Mouse (Mus musculus): ENCODE results near the gene Lce6a. TPM values are rescaled to one million over a fixed set of nuclear protein-coding genes. Genes with fewer than 3 reads are reported as not detected.
A peak's percentile ranks its signal among the peaks of the same experiment; 100 is the strongest.

Lce6a gene
- total RNA-seq (2021): not detected
- long read RNA-seq, experiment 1: 0 reads
- long read RNA-seq, experiment 2: 0 reads

DNA sequence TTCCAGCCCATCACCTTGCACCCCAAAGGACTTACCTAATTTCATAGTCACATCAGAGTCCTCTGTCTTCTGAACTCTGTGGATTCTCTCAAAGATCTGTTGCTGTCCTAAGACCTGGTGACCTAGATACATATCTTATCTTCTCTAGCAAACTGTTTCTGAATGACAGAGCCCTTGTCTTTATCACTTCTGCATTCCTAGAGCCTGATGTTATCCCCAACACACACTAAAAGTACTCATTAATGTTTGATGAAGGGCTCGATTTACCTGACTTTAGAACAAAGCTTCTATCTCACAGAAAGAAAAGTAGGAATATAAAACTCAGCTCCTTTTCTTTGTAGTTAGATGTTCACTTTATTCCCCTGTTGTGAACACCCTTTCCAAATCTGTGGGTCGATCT is at the start of gene Lce6a:
Lce6a (minus strand) TSS at position 101 of the 400 bp plus-strand sequence.
- intact Hi-C loops (cut with DNase I): no loop called here
- no peak for TF ChIP-seq CTCF (IDR thresholded peaks at IDR 0.05)
- Histone ChIP-seq H3K27ac (no peak within 1 kb of the TSS), H3K4me3 (no peak within 1 kb of the TSS)
- DNase-seq: no peak

DNA sequence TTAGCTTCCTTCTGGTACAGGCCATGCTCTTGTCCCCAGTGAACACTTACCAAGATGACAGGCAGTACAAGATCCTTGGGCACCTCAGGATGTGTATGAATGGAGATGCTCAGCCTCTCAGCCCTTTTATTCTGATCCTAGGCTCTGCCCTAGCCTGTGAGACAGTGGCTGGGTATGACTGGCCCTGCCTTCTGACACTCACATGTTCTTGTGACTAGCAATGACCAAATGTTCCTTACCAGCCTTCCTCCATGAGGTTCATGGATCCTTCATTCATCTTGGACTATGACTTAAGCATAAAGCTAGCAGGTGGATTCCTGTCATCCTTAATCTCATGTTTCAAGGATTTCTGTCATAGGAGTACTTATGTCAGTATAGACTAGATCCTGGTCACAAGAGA is 48.8 kb upstream of the Lce6a start, which contains the start of gene Lce1a2:
Lce1a2 (minus strand) TSS at position 101 of the 400 bp plus-strand sequence.
- Histone ChIP-seq H3K4me3 (no peak within 1 kb of the TSS), H3K27ac (no peak within 1 kb of the TSS)
- intact Hi-C loops (cut with DNase I): no loop called here
- no peak for DNase-seq
- no peak for TF ChIP-seq CTCF (IDR thresholded peaks at IDR 0.05)

DNA sequence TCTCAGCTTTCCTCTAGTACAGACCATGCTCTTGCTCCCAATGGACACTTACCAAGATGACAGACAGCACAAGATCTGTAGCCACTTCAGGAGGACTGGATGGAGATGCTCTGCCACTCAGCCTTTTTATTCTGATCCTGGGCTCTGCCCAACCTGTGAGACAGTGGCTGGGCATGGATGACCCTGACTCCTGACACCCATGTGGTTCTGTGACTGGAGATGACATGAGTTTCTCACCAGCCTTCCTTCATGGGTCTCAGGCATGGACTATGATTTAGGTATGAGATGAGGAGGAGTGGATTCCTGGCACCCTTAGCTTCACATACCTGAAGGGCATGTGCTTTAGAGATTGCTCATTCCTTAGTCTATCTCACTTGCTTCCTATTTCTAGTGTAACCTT is 35.4 kb upstream of the Lce6a start, which contains the start of gene Lce1b:
Lce1b (minus strand) TSS at position 101 of the 400 bp plus-strand sequence.
- TF ChIP-seq CTCF (IDR thresholded peaks at IDR 0.05): no peak
- Histone ChIP-seq H3K4me3 (no peak within 1 kb of the TSS), H3K27ac (no peak within 1 kb of the TSS)
- intact Hi-C loops (cut with DNase I): no loop called here
- DNase-seq: no peak

DNA sequence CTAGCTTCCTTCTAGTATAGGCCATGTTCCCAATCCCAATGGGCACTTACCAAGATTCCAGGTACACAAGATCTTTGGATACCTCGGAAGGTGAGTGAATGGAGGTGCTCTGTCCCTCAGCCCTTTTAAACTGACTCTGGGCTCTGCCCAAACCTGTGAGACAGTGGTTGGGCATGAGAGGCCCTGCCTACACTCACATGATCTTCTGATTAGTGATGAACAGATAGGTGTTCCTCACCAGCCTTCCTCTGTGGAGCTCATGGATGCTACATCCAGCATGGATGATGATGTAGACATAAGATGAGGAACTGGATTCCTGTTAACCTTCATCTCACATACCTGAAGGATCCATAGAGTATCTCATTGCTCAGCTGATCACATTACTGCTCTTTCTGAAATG is 26.7 kb upstream of the Lce6a start, which contains the start of gene Lce1a1:
Lce1a1 (minus strand) TSS at position 101 of the 400 bp plus-strand sequence.
- TF ChIP-seq CTCF (IDR thresholded peaks at IDR 0.05): no peak
- Histone ChIP-seq H3K27ac (no peak within 1 kb of the TSS), H3K4me3 (no peak within 1 kb of the TSS)
- DNase-seq: no peak
- intact Hi-C loops (cut with DNase I): no loop called here

DNA sequence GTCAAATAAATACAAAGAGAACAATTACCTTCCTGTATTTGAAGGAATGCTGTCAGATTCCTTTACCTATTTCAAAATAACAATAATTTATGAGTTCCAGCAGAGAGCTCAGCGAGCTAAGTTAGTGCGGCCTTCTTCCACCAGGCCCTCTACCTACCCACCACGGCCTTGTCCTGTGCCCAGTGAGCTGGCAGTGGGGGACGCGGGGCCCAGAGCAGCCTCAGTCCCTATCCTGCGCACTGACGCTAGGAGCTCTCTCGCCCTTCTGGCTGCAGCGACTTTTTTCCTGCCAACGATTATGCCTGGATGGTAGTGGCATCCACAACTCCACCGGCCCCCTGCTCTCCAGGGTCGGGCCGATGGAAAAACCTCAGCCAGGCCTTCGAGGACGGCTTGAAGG is 18.4 kb upstream of the Lce6a start:
- intact Hi-C loops (cut with DNase I): no loop called here
- TF ChIP-seq CTCF (IDR thresholded peaks at IDR 0.05): no peak

DNA sequence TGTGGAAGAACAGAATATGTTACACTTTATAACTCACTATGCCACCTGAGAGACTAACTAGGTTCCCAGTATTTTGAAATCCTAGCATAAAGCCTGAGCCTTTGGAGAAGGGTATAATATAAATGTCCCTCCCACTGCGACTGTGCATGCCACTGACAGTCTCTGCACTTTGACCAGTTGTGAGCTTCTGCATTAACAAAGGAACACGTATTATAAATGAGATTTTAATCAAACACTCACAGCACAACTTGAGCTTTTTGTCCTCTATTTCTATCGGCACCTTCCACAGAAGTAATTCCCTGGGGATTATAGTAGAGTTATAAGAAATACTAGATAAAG is 17.2 kb upstream of the Lce6a start:
- no peak for TF ChIP-seq CTCF (IDR thresholded peaks at IDR 0.05)
- intact Hi-C loops (cut with DNase I): no loop called here
- Histone ChIP-seq H3K27ac (no peak overlapping the region), H3K4me3 (no peak overlapping the region)
- DNase-seq: no peak

More for the DNA sequence above, 18.4 kb upstream of the Lce6a start:
- no peak for DNase-seq
- Histone ChIP-seq H3K27ac (no peak overlapping the region), H3K4me3 (no peak overlapping the region)

DNA sequence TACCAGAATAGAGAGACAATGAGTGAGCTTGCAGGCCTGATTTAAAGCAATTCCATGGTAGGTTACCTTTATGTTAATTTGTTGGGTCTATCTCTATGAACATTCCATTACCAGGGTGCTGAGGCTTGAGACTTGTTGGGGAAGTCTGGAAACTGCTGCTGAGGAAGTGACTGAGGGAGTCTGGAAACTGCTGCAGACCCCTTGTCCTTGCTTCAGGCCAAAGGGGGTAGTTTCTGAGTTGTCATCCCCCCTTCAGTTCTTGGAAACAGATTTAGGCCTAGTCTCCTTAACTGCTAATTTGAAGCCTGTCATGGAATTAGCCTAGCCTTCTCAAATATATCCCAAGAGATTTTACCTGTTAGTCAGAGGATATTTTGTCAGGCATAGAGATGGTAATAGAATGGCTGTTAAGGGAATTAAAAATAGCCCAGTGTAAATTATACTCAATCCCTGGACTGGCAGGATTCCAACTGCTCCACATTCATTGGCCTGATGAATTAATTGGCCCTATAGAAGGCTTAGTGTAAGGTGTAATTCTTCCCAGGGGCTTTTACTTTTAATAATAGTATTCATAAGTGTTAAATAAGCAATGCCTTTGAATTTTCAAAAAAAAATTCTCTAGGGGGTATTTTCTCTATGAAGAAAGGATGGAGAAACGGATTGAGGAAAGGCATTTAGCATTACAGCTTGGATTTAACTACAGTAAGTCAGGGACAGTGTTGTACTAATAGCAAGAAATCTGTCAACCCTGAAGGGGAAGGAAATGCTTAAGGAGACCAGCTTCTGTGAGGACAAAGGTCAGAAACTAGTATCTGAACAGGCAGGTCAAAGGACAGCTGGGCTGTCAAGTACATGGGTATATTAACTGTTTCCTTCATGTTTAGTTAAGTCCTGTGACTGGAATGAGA is 16.5 kb upstream of the Lce6a start:
- no peak for TF ChIP-seq CTCF (IDR thresholded peaks at IDR 0.05)

DNA sequence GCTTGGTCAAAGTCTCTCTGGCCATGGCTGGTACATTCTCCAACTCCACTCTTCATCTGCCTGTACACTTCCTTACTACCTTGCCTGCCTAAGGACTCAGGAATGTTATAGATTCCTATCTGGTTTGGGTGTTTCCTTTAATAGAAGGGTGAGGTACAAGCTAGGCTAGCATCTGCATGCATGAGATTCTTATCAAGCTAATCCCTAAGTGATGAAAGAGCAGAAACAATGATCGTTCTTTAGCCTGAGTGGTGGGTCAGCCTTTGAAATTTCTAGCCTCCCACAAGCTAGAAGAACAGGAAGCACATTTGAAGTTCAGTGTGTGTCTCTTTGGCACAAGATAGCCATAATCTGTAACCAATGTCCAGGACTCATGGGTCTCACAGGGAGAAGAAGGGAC is 11.7 kb downstream of the Lce6a start:
- no peak for DNase-seq
- Histone ChIP-seq H3K4me3 (no peak overlapping the region), H3K27ac (no peak overlapping the region)
- no peak for TF ChIP-seq CTCF (IDR thresholded peaks at IDR 0.05)
- intact Hi-C loops (cut with DNase I): no loop called here

More for the DNA sequence above, 16.5 kb upstream of the Lce6a start:
- Histone ChIP-seq H3K4me3 (no peak overlapping the region), H3K27ac (no peak overlapping the region)
- intact Hi-C loops (cut with DNase I): no loop called here
- no peak for DNase-seq

DNA sequence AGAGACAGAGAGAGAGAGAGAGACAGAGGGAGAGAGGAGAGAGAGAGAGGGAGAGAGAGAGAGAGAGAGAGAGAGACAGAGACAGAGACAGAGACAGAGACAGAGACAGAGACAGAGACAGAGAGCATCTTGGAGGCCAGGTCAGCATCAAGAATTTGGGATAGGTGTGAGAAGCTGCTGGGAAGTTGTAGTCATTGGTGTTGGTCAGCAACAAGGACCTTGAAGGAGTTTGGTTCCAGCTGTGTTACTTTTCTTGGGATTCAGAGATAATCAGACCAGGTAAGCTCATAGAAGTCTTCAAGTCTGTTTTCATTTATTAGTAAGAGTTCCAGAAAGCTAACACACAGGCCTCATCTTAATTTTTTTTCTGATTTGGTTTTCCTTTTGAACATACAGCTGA is 14.1 kb downstream of the Lce6a start, which contains the start of gene 2210017I01Rik:
2210017I01Rik (minus strand) TSS at position 101 of the 400 bp plus-strand sequence.
- intact Hi-C loops (cut with DNase I): no loop called here
- Histone ChIP-seq H3K4me3 (no peak within 1 kb of the TSS), H3K27ac (no peak within 1 kb of the TSS)
- TF ChIP-seq CTCF (IDR thresholded peaks at IDR 0.05): no peak
- no peak for DNase-seq

DNA sequence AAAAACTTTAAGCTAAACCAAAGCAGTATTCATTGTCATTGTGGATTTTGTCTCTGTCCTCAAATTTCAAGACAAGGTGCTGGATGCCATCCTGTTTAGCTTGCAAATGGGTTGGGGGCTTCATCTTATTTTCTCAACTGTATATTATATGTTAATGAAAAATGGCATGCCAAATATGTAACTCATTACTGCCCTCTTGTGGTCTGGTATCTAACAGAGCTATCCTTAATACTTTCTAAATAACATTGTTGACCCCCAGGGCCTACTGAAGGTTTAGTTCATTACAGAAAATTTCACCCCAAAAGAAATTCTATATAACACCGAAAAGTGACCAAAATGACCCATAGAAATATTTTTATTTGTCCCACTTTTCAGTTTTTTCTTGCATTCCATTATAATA is 19.3 kb downstream of the Lce6a start:
- Histone ChIP-seq H3K27ac (no peak overlapping the region), H3K4me3 (no peak overlapping the region)
- no peak for DNase-seq
- intact Hi-C loops (cut with DNase I): no loop called here
- peak; percentile 39 for TF ChIP-seq CTCF (IDR thresholded peaks at IDR 0.05)

DNA sequence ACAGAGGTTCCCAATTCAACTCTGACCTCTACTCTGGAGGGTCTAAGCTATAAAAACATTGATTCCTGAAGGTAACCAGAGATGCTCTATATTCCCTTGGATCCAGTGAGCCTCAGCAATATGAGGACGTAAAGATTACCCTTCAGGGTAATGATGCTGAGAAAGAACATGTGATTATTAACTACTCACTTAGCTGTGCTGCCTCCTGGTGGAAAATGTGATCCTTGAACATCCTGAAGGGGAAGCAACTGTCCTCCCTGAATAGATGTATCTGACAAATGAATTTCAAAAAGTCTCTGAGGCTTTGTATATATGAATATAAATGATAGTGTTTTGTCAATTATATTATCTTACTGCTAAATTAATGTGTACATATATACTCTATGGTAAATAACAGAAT is 21.0 kb downstream of the Lce6a start:
- DNase-seq: no peak
- TF ChIP-seq CTCF (IDR thresholded peaks at IDR 0.05): no peak
- H3K4me3 ChIP-seq: no peak overlapping the region
- H3K27ac ChIP-seq: no peak overlapping the region
- intact Hi-C loops (cut with DNase I): no loop called here

DNA sequence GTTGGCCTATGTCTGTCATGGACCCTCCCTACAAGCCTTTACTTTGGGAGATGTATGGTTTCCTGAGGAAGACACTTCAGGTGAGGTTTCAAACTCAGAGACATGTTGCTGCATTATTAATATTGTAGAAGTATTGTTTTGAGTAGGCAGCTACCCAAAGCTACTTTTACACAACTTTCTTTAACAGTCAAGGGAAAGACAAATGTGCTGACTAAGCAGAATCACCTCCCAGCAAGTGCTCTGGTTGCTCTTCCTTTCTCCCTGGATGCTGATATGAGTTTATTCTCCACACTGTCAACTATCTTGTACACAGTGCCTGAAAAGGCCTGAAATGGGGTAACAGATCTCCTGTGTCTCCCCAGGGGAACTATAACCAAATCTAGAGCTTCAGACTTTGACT is 21.5 kb downstream of the Lce6a start:
- intact Hi-C loops (cut with DNase I): no loop called here
- TF ChIP-seq CTCF (IDR thresholded peaks at IDR 0.05): no peak
- no peak overlapping the region for H3K4me3 ChIP-seq
- H3K27ac ChIP-seq: no peak overlapping the region
- no peak for DNase-seq

DNA sequence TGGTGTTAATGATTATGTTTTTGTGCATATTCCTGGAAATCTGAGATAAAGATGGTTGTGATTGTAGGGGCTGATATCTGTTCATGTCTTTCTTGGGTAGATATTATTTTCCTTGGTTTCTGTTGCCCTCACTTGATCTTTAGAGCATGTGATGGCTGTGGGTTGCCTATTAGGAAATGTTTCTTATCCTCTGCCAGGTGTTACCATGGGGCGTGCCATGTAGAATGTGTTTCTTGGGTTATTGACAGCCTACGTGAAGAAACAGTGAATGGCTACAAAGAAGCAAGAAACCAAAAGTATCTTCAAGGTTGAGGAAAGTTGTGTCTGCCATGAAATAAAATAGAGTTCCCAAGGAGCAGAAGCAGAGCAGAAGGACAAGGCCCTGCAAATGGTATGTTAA is 23.0 kb downstream of the Lce6a start:
- intact Hi-C loops (cut with DNase I): no loop called here
- TF ChIP-seq CTCF (IDR thresholded peaks at IDR 0.05): no peak
- Histone ChIP-seq H3K27ac (no peak overlapping the region), H3K4me3 (no peak overlapping the region)
- DNase-seq: no peak

Data from gastrocnemius, adult 2 months (tissue).